Mouse (Mus musculus) heart, adult 8-10 months (tissue): ENCODE data around the gene Gabrr1. TPM values are rescaled to one million over a fixed set of nuclear protein-coding genes. Genes with fewer than 3 reads are reported as not detected.
"Not testable (repeated sequence)": the region's sequence is repeated elsewhere in the genome, so short reads cannot be mapped to it uniquely, and the experiment has no call there.

Experiments used
- DNase-seq: peaks from one replicate; pipeline ENCODE4 v3.0.0; 2022; ENCODE audit warnings: low spot score
- total RNA-seq, 4 experiments: library from RNA; stranded (reverse); gene quantifications; 2 replicates each; pipeline ENCODE4 v1.2.4; 2022

Gabrr1 gene
- 1 to 10 TPM in 1 of 4 experiments, under 1 TPM in 3; 0.38 to 1.0 (median 0.62) TPM for total RNA-seq

GRCm38 (mm10) chr4:33132221-33132620 is at the start of gene Gabrr1:
Gene Gabrr1 (plus strand): TSS chr4:33132521.
- no peak for DNase-seq

- no peak for DNase-seq
Observed at GRCm38 (mm10) chr4:33099118-33099694, 33.1 kb upstream of the Gabrr1 start.

- DNase-seq = no peak
Observed at GRCm38 (mm10) chr4:33109720-33110458, 22.4 kb upstream of the Gabrr1 start.

GRCm38 (mm10) chr4:33110845-33111244 is 21.5 kb upstream of the Gabrr1 start:
- DNase-seq = no peak

GRCm38 (mm10) chr4:33111358-33111757 is 21.0 kb upstream of the Gabrr1 start:
- DNase-seq = no peak

DNA sequence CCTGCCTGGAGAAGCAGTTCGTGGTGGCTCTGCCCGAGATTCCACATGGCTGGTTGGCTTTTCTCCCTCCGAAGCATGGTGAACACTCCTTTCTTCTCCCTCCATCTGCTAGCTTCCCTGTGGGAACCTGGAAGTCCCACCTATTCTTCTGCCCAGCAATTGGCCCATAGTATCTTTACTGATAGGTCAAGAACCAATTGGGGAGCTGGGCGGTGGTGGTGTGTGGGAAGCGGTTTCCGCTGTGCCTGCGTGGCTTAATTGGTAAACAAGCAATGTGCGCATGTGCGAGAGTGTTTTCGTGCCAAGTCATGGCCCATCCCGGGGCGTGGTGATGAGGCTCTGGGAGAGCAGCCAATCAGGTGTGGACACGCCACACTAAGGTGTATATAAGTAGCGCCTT is 19.5 kb upstream of the Gabrr1 start:
- DNase-seq = not testable (repeated sequence)

DNA sequence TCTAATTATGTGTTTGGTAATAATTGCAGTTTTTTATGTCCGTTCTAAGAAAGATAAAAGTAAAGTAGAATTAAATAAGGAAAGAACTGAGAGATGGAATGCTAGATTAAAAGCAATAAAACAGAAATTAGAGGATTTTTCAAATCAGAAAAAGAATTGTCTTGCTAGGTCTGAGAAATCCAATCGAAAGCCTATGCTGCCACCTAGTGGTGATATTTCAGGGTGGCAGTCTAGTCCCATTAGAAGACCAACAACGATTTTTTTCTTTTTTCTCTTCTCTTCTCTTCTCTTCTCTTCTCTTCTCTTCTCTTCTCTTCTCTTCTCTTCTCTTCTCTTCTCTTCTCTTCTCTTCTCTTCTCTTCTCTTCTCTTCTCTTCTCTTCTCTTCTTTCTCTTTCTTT is 13.2 kb upstream of the Gabrr1 start:
- DNase-seq = peak; percentile 82

DNA sequence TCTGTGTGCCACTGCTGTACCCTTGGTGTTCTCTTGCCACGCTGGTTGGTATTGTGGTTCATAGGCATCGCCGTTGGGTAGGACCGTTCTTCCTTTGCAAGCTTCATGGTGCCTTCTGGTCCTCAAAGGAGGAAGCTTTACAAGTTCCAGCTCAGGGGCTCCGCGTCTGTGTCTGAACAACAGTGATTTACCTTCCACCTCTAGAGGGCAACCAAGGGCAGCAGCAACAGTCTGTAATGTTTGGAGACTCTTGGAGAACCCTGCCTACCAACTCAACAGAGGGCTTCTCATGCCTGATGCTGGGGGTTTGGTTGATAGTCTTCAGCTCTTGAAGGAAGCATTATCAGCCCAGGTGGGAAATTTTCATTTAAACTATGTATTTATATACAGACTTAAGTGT is 7.8 kb upstream of the Gabrr1 start:
- peak; percentile 33 for DNase-seq

DNA sequence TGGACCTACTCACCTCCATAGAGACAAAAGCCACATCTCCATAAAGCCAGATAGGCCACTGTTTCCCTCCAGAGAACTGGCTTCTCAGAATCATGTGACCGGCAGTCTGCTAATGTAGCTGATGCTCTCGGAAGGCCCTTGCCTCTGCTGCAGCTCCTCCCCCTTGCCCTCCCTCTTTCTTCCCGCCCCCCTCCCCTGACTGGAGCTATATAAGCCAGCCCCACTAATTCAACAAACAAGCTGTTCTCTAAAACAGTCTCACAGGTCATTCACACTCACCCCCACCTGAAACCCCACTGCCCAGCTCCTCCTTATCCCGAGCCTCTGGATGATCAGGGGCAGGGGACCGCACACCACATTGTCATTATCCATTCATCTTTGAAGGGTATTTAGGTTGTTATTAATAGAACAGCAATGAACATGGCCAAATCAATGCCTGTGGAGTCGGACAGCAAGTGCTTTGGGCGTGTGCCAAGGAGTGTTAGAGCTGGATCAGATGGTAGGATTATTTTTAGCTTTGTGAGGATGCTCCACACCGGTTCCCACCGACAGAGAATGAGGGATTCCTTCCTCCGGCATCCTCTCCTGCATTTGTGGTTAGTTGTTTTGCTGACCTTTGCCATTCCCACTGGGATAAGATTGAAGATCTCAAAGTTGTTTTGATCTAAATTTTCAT is 6.8 kb upstream of the Gabrr1 start:
- peak; percentile 9 for DNase-seq

DNA sequence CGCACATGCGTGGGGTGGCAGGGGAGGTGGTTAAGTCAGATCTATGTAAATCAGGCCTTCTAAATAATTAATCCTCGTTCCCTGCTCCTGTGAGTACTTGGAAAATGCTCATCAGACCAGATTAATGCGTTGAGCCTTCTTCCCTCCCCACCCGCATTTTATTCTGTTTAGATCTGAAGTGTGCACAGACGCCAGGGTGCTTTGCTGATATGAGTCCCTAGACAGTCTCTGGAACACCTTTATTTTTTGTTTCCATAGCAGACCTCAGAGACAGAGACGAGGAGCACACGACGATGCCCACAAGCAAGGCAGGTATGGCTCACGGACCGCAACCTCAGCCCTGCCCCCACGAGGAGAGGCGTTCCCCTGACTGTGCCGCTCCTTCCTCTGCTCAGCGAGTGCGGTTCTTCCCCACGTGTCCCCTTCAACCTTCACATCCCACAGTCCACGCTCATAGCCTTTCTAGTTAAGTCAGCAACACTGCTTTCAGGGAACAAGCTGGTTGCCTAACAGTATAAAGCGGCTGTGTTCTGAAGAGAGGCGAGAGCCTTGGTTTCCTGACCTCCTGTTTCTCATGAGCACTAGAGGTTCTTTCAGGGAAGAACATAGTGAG is 14.5 kb downstream of the Gabrr1 start:
- no peak for DNase-seq

DNA sequence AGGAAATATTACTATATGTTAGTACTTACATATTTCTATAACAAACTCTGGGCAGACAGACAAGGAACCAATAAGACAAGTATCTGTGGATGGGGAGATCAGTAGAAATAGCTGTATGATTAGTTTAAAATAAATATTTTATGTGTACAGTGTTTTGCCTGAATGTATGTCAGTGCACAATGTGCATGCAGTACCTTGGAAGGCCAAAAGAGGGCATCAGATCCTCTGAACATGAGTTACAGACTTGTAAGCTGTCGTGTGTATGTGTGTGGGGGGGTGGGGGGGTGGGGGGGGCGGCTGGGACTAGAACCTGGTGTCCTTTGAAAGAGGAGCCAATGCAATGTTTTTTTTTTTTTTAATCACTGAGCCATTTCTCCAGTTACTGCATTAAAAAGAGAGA is 15.5 kb downstream of the Gabrr1 start:
- peak; percentile 33 for DNase-seq

GRCm38 (mm10) chr4:33149150-33149549 is 16.8 kb downstream of the Gabrr1 start:
- no peak for DNase-seq

DNA sequence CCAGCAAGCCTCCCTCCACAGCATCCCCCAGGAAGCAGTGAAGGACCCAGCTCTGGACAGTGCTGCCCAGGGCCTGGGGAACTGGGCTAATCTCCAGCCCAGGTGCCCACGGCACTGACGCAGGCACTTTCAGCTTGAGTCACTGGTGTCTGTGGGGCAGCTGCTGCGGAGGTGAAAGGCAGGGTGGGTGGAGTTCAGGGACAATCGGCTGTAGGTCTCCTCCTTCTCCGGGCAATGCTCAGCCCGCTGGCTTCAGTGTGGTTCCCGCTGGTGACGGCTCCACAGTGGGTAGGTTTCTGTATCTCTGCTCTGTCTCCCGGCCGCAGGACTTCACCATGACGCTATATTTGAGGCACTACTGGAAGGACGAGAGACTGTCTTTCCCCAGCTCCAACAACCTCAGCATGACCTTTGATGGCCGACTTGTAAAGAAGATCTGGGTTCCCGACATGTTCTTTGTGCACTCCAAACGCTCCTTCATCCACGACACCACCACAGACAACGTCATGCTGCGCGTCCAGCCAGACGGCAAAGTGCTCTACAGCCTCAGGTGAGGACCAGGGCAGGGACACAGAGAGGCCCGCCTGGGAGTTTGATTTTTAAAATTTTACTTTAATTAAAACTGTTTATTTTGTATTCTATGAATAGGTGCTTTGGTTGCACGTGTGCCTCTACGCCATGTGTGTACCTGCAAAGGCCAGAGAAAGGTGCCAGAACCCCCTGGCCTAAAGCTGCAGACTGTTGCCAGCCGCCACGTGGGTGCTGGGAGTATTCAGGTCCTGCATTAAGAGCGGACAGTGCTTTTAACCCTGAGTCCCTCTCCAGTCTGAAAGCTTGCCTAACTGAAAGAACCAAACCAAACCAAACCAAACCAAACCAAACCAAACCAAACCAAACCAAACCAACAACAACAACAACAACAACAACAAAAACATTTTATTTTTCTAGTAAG is 20.0 kb downstream of the Gabrr1 start:
- no peak for DNase-seq

DNA sequence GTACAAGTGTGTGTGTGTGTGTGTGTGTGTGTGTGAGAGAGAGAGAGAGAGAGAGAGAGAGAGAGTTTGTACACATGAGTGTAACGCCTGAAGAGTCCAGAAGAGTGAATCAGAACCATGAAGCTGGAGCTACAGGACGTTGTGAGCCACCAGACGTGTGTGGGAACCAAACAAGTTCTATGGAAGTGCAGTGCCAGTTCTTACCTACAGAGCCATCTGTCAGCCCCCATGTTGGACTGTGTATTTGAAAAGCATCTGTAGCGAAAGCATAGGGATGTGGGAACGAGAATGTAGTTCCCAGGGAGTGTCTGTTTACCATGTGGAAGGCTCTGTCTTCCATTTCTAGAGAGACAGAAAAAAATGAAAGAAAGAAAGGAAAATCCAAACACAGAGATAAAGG is 51.2 kb downstream of the Gabrr1 start:
- no peak for DNase-seq

- no peak for DNase-seq
Observed at GRCm38 (mm10) chr4:33188164-33188563, 55.8 kb downstream of the Gabrr1 start.

- peak; percentile 79 for DNase-seq
Observed at GRCm38 (mm10) chr4:33188781-33189734, 56.7 kb downstream of the Gabrr1 start.

GRCm38 (mm10) chr4:33189735-33190036 is 57.4 kb downstream of the Gabrr1 start, which contains the start of gene Pm20d2:
Gene Pm20d2 (minus strand): TSS chr4:33189737.
- DNase-seq = no peak

DNA sequence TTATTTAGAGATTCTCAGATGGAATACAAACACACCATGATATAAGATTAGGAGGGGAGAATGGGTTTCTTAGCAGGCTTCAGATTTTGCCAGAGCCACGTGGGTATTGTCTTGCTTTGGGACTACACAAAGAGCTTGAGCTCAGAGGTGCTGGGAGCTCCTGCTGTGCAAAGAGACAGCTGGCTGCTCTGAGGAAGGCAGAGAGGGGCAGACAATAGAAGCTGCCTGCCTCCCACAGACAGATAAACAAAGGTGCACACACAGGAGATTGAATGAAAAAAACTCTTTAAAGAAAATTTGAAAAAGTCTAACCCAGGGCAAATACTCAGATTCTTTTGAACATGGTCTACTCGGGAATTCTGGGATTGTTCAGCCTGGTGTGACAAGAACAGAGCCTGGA is 65.8 kb downstream of the Gabrr1 start:
- no peak for DNase-seq

- peak; percentile 13 for DNase-seq
Observed at GRCm38 (mm10) chr4:33204682-33205081, 72.4 kb downstream of the Gabrr1 start.

GRCm38 (mm10) chr4:33207551-33207950 is 75.2 kb downstream of the Gabrr1 start:
- no peak for DNase-seq
